Mouse (Mus musculus): ENCODE measurements around the gene Ubxn11.
"Not testable (repeated sequence)": the region's sequence is repeated elsewhere in the genome, so short reads cannot be mapped to it uniquely, and the experiment has no call there.

The Ubxn11 gene

GRCm38 (mm10) chr4:134144297-134144696, 41.9 kb downstream of the Ubxn11 start:
- not testable (repeated sequence) for DNase-seq (ENCODE audit: low spot score in 2 of 2)

- no peak for DNase-seq (ENCODE audit: low spot score in 2 of 2)
Observed at GRCm38 (mm10) chr4:134149389-134149788, 47.0 kb downstream of the Ubxn11 start.

- no peak for DNase-seq (ENCODE audit: low spot score in 2 of 2)
Observed at GRCm38 (mm10) chr4:134152112-134152511, 49.7 kb downstream of the Ubxn11 start.

GRCm38 (mm10) chr4:134153656-134154055, 51.3 kb downstream of the Ubxn11 start:
- DNase-seq (ENCODE audit: low spot score in 2 of 2), result no peak

GRCm38 (mm10) chr4:134154354-134154753, 52.0 kb downstream of the Ubxn11 start:
- no peak for DNase-seq (ENCODE audit: low spot score in 2 of 2)

- DNase-seq (ENCODE audit: low spot score in 2 of 2), result no peak
Observed at GRCm38 (mm10) chr4:134155531-134155930, 53.2 kb downstream of the Ubxn11 start.

- no peak for DNase-seq (ENCODE audit: low spot score in 2 of 2)
Observed at GRCm38 (mm10) chr4:134155961-134156465, 53.6 kb downstream of the Ubxn11 start.

GRCm38 (mm10) chr4:134156744-134157143, 54.4 kb downstream of the Ubxn11 start:
- no peak for DNase-seq (ENCODE audit: low spot score in 2 of 2)

- no peak for DNase-seq (ENCODE audit: low spot score in 2 of 2)
Observed at GRCm38 (mm10) chr4:134157558-134157957, 55.2 kb downstream of the Ubxn11 start.

GRCm38 (mm10) chr4:134158774-134159173, 56.4 kb downstream of the Ubxn11 start:
- DNase-seq (ENCODE audit: low spot score in 2 of 2), result no peak

- DNase-seq (ENCODE audit: low spot score in 2 of 2), result not testable (repeated sequence)
Observed at GRCm38 (mm10) chr4:134160071-134160470, 57.7 kb downstream of the Ubxn11 start.

GRCm38 (mm10) chr4:134164591-134164990, 62.2 kb downstream of the Ubxn11 start:
- DNase-seq (ENCODE audit: low spot score in 2 of 2), result no peak

- no peak for DNase-seq (ENCODE audit: low spot score in 2 of 2)
Observed at GRCm38 (mm10) chr4:134165024-134165423, 62.7 kb downstream of the Ubxn11 start.

GRCm38 (mm10) chr4:134165548-134166465, 63.4 kb downstream of the Ubxn11 start:
- DNase-seq (ENCODE audit: low spot score in 2 of 2), result no peak

GRCm38 (mm10) chr4:134166906-134167305, 64.5 kb downstream of the Ubxn11 start:
- no peak for DNase-seq (ENCODE audit: low spot score in 2 of 2)

GRCm38 (mm10) chr4:134172391-134172790, 70.0 kb downstream of the Ubxn11 start:
- no peak for DNase-seq (ENCODE audit: low spot score in 2 of 2)

Data from urinary bladder, postnatal 4 days (tissue).